Mouse (Mus musculus): ENCODE measurements around the gene Acot6.

The Acot6 gene

DNA sequence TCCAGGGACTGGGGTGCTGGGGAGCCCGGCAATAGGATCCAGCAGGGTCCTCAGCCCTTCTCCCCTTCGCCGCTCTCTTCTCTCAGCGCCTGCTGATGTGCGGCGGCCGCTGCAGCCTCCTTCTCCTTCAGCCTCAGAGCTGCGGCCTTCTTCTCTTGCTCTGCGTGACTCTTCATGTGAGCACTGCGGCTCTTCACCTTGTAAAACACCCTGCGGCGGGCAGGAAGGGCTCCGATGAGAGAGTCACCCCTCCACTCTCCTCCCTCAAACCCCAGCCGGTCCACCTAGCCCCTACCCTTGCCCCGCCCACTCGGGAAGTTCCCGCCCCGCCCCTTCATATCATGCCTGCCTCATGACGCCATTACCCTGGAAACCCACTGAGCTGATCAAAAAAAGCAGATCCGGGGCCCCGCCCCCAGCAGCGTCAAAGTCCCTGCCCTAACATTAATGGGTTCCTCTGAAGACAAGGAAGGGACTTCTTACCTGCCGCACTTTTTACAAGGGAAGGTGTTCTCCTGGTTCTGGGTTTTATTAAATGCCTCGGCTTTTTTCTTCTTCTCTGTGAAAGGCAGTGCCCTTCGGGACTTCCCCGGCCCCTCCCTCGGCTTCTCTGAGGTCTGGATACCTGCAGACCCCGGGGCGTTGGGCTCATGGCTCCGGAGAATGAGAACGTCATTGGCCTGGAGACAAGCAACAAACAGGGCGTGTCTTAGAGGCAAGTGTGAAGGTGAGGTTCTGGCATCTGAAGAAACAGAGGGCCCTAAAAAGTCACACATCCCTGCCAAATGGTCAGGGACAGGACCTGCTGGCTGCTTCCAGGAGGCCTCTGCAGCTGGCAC lies 52.1 kb downstream of the Acot6 start:
- no peak for DNase-seq (ENCODE audit: low read depth, low spot score)

- no peak for DNase-seq (ENCODE audit: low read depth, low spot score)
Measured at GRCm38 (mm10) chr12:84153414-84153813, 53.0 kb downstream of the Acot6 start.

DNA sequence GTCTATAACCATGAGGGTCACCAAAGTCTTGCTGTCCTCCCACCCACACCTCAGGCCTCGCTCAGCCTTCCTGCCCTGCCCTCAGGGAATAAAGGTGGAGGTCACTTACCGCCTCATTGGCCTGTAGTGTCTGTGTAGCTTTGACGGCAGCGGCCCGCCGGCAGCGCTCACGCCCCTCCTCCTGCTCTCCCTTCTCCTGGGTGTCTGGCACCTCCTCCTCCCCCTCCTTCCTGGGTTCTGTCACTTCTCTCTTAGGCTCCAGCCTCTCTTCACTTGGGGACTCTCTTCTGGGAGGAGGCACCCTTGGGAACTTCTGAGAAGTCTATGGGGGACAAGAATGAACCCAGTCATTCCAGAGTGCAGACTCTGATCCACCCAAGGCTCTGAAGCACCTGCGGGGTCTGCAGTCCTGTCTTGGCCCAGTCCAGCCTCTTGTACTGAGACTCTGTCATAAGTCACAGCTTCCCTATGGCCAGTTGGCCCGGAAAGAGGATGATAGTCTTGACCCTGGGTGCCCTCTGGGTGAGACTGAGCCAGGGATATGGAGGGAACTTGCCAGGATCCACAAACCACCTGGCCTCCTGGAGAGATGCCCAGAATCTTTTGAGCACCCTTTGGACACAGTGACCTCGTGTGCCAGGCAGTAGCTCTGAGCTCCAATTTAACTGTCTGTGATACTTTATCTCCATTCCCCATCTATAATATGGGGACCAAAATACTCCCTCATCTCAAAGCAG lies 54.5 kb downstream of the Acot6 start:
- no peak for DNase-seq (ENCODE audit: low read depth, low spot score)

DNA sequence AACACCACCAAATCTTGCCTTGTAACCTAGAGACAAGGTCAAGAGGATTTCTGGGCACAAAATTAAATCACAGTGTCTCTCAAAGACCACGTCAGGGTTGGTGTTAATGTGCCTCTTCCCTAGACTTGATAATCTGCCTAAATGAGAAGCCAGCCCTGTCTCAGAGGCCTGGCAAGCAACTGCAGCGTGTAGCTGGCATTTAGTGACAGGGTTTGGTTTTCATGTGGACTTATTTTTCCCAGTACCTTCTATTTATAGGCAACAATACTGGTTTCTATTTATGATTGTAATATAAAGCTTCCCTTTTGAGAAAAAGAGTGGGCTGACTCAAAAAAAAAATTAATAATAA lies 55.0 kb downstream of the Acot6 start:
- no peak for DNase-seq (ENCODE audit: low read depth, low spot score)

- no peak for DNase-seq (ENCODE audit: low read depth, low spot score)
Measured at GRCm38 (mm10) chr12:84156210-84156609, 55.8 kb downstream of the Acot6 start.

- no peak for DNase-seq (ENCODE audit: low read depth, low spot score)
Measured at GRCm38 (mm10) chr12:84158156-84158555, 57.7 kb downstream of the Acot6 start.

GRCm38 (mm10) chr12:84160491-84160890 lies 60.0 kb downstream of the Acot6 start:
- DNase-seq (ENCODE audit: low read depth, low spot score) = no peak

Data from forelimb bud, embryonic 11.5 days (tissue).